Mouse (Mus musculus): ENCODE measurements around the gene Fgf10. TPM values are rescaled to one million over a fixed set of nuclear protein-coding genes. Genes with fewer than 3 reads are reported as not detected.

Fgf10 gene
- polyA plus RNA-seq, 1 experiment = 0.11 TPM

- no peaks in the 10 kb centered on the region for H3K4me1 ChIP-seq (ENCODE audit: control insufficient read depth, insufficient read depth, insufficient read length, low read length)
- TF ChIP-seq CTCF (IDR thresholded peaks at IDR 0.05; ENCODE audit: extremely low read depth, insufficient read length, insufficient replicate concordance, low read depth, low read length) = no peak
- no peak for TF ChIP-seq POLR2A (IDR thresholded peaks at IDR 0.05; ENCODE audit: low read depth, low read length)
- no peak overlapping the region for H3K4me3 ChIP-seq (ENCODE audit: low read depth, low read length)
- no peaks in the 10 kb centered on the region for H3K27me3 ChIP-seq (ENCODE audit: control insufficient read depth, insufficient read depth, low read length)
- no peak overlapping the region for H3K27ac ChIP-seq (ENCODE audit: insufficient read depth, low read depth, low read length)
- 70% methylated on average over 7 of the region's 7 CpGs for WGBS
- H3K36me3 ChIP-seq (ENCODE audit: control insufficient read depth, insufficient read depth, low read length) = no peaks in the 10 kb centered on the region
These were observed 75.2 kb downstream of the Fgf10 start for GRCm38 (mm10) chr13:118744806-118745205.

- H3K27ac ChIP-seq (ENCODE audit: insufficient read depth, low read depth, low read length) = no peak overlapping the region
- 78% methylated on average over 4 of the region's 4 CpGs for WGBS
- H3K27me3 ChIP-seq (ENCODE audit: control insufficient read depth, insufficient read depth, low read length) = no peaks in the 10 kb centered on the region
- TF ChIP-seq CTCF (IDR thresholded peaks at IDR 0.05; ENCODE audit: extremely low read depth, insufficient read length, insufficient replicate concordance, low read depth, low read length) = no peak
- H3K4me1 ChIP-seq (ENCODE audit: control insufficient read depth, insufficient read depth, insufficient read length, low read length) = no peaks in the 10 kb centered on the region
- no peak overlapping the region for H3K4me3 ChIP-seq (ENCODE audit: low read depth, low read length)
- H3K36me3 ChIP-seq (ENCODE audit: control insufficient read depth, insufficient read depth, low read length) = no peaks in the 10 kb centered on the region
These were observed 76.8 kb downstream of the Fgf10 start for GRCm38 (mm10) chr13:118746427-118746826.

DNA sequence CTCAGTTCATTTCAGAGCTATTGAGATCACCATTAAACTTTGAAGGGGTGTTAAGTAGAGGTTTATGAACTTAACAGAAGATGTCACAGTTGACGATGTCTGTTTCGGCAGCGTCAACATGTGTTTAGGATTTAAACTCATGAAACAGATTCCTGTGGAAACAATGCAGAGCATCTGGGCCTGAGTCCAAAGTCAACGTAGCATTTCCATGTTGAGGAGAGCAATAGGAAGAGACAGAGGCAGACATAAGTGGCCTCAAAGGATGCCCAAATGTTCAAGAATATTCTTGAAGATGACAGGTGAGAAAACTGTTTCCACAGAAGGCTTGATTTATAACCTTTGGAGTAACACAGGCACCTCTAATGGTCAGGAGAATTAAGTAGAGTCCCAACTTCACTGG lies 84.4 kb downstream of the Fgf10 start:
- no peak for TF ChIP-seq CTCF (IDR thresholded peaks at IDR 0.05; ENCODE audit: extremely low read depth, insufficient read length, insufficient replicate concordance, low read depth, low read length)
- no peak for TF ChIP-seq POLR2A (IDR thresholded peaks at IDR 0.05; ENCODE audit: low read depth, low read length)
- no peak overlapping the region for H3K4me3 ChIP-seq (ENCODE audit: low read depth, low read length)
- H3K4me1 ChIP-seq (ENCODE audit: control insufficient read depth, insufficient read depth, insufficient read length, low read length) = no peaks in the 10 kb centered on the region
- 77% methylated on average over 4 of the region's 4 CpGs for WGBS
- no peak overlapping the region for H3K27ac ChIP-seq (ENCODE audit: insufficient read depth, low read depth, low read length)
- no peaks in the 10 kb centered on the region for H3K27me3 ChIP-seq (ENCODE audit: control insufficient read depth, insufficient read depth, low read length)
- H3K36me3 ChIP-seq (ENCODE audit: control insufficient read depth, insufficient read depth, low read length) = no peaks in the 10 kb centered on the region

- no peaks in the 10 kb centered on the region for H3K36me3 ChIP-seq (ENCODE audit: control insufficient read depth, insufficient read depth, low read length)
- no peak overlapping the region for H3K27ac ChIP-seq (ENCODE audit: insufficient read depth, low read depth, low read length)
- H3K27me3 ChIP-seq (ENCODE audit: control insufficient read depth, insufficient read depth, low read length) = no peaks in the 10 kb centered on the region
- H3K4me1 ChIP-seq (ENCODE audit: control insufficient read depth, insufficient read depth, insufficient read length, low read length) = no peaks in the 10 kb centered on the region
- TF ChIP-seq POLR2A (IDR thresholded peaks at IDR 0.05; ENCODE audit: low read depth, low read length) (no peak), CTCF (IDR thresholded peaks at IDR 0.05; ENCODE audit: extremely low read depth, insufficient read length, insufficient replicate concordance, low read depth, low read length) (no peak)
- no peak overlapping the region for H3K4me3 ChIP-seq (ENCODE audit: low read depth, low read length)
- 29% methylated on average over 2 of the region's 2 CpGs for WGBS
These were observed 89.4 kb downstream of the Fgf10 start for GRCm38 (mm10) chr13:118759021-118759420.

DNA sequence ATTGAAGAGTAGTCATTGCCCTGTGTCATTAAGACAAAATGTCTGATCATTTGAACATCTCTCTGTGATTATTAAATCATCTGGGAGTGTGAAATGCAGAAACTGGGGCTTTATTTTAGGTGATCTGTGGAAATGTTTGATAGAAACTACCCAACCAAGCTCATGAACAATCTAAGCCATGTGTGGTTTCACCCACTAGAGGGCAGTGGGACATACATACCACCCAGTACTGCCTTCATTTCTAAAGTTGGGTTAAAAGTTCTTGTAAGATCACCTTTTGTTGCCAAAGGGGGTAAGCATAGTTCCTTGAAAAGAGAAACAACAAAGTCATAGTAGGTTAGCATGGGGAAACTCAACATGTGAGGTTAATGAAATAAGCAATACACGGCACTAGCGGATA lies 93.4 kb downstream of the Fgf10 start:
- WGBS = 97% methylated on average over 2 of the region's 2 CpGs
- no peaks in the 10 kb centered on the region for H3K4me1 ChIP-seq (ENCODE audit: control insufficient read depth, insufficient read depth, insufficient read length, low read length)
- H3K4me3 ChIP-seq (ENCODE audit: low read depth, low read length) = no peak overlapping the region
- TF ChIP-seq POLR2A (IDR thresholded peaks at IDR 0.05; ENCODE audit: low read depth, low read length) (no peak), CTCF (IDR thresholded peaks at IDR 0.05; ENCODE audit: extremely low read depth, insufficient read length, insufficient replicate concordance, low read depth, low read length) (no peak)
- no peaks in the 10 kb centered on the region for H3K27me3 ChIP-seq (ENCODE audit: control insufficient read depth, insufficient read depth, low read length)
- H3K27ac ChIP-seq (ENCODE audit: insufficient read depth, low read depth, low read length) = no peak overlapping the region
- no peaks in the 10 kb centered on the region for H3K36me3 ChIP-seq (ENCODE audit: control insufficient read depth, insufficient read depth, low read length)

DNA sequence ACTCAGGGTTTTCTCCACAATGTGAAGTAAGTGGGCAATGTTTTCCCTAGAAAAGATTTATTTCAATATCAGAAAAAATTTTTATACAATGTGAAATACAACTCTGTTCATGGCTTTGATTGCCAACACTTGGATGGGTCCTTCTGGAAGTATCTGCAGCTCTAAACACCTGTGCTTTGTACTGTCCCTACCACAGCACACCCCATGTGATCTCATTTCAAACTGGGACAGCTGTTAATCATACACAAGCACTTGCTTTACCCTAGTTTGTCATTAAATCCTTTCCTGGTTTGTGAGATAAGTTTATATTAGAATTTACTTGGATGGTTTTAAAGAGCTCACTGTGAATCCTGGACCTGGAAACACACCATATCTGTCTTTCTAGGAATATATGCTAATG lies 102.6 kb downstream of the Fgf10 start:
- no peaks in the 10 kb centered on the region for H3K36me3 ChIP-seq (ENCODE audit: control insufficient read depth, insufficient read depth, low read length)
- H3K4me1 ChIP-seq (ENCODE audit: control insufficient read depth, insufficient read depth, insufficient read length, low read length) = no peaks in the 10 kb centered on the region
- TF ChIP-seq CTCF (IDR thresholded peaks at IDR 0.05; ENCODE audit: extremely low read depth, insufficient read length, insufficient replicate concordance, low read depth, low read length) (no peak), POLR2A (IDR thresholded peaks at IDR 0.05; ENCODE audit: low read depth, low read length) (no peak)
- no peak overlapping the region for H3K27ac ChIP-seq (ENCODE audit: insufficient read depth, low read depth, low read length)
- H3K4me3 ChIP-seq (ENCODE audit: low read depth, low read length) = no peak overlapping the region
- H3K27me3 ChIP-seq (ENCODE audit: control insufficient read depth, insufficient read depth, low read length) = no peaks in the 10 kb centered on the region

- 62% methylated on average over 1 of the region's 1 CpGs for WGBS
- no peak for TF ChIP-seq CTCF (IDR thresholded peaks at IDR 0.05; ENCODE audit: extremely low read depth, insufficient read length, insufficient replicate concordance, low read depth, low read length)
- TF ChIP-seq POLR2A (IDR thresholded peaks at IDR 0.05; ENCODE audit: low read depth, low read length) = no peak
- no peaks in the 10 kb centered on the region for H3K27me3 ChIP-seq (ENCODE audit: control insufficient read depth, insufficient read depth, low read length)
These were observed 105.6 kb downstream of the Fgf10 start for GRCm38 (mm10) chr13:118775148-118775547.

DNA sequence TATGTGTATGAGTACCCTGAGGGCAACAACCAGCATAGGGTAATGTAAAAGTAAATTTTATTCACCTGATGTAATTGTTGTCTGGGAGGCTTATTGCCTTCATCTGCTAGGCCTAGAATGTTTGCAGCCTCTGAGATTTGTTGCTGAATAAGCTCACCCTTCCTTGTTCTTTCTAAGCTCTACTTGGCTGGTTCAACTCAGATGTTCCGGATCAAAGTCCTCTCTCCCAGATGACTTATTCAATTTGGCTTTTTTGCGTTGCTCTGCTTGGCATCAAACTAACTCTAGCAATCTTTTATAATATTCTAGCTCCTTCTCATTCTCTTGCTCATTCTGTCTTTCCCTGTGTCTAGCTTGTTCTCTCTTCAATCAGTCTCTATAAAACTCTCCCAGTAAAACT lies 109.6 kb downstream of the Fgf10 start:
- no peaks in the 10 kb centered on the region for H3K4me1 ChIP-seq (ENCODE audit: control insufficient read depth, insufficient read depth, insufficient read length, low read length)
- 77% methylated on average over 2 of the region's 2 CpGs for WGBS
- no peak overlapping the region for H3K27ac ChIP-seq (ENCODE audit: insufficient read depth, low read depth, low read length)
- H3K36me3 ChIP-seq (ENCODE audit: control insufficient read depth, insufficient read depth, low read length) = no peaks in the 10 kb centered on the region
- H3K4me3 ChIP-seq (ENCODE audit: low read depth, low read length) = no peak overlapping the region
- H3K27me3 ChIP-seq (ENCODE audit: control insufficient read depth, insufficient read depth, low read length) = no peaks in the 10 kb centered on the region
- TF ChIP-seq CTCF (IDR thresholded peaks at IDR 0.05; ENCODE audit: extremely low read depth, insufficient read length, insufficient replicate concordance, low read depth, low read length) (no peak), POLR2A (IDR thresholded peaks at IDR 0.05; ENCODE audit: low read depth, low read length) (no peak)

More at GRCm38 (mm10) chr13:118775148-118775547, 105.6 kb downstream of the Fgf10 start:
- no peak overlapping the region for H3K27ac ChIP-seq (ENCODE audit: insufficient read depth, low read depth, low read length)
- H3K4me3 ChIP-seq (ENCODE audit: low read depth, low read length) = no peak overlapping the region
- no peaks in the 10 kb centered on the region for H3K4me1 ChIP-seq (ENCODE audit: control insufficient read depth, insufficient read depth, insufficient read length, low read length)
- no peaks in the 10 kb centered on the region for H3K36me3 ChIP-seq (ENCODE audit: control insufficient read depth, insufficient read depth, low read length)

Data from small intestine, adult 2 months (tissue).